11 mouse cellular contexts compared by ENCODE assay signal in the genomic region with DNA sequence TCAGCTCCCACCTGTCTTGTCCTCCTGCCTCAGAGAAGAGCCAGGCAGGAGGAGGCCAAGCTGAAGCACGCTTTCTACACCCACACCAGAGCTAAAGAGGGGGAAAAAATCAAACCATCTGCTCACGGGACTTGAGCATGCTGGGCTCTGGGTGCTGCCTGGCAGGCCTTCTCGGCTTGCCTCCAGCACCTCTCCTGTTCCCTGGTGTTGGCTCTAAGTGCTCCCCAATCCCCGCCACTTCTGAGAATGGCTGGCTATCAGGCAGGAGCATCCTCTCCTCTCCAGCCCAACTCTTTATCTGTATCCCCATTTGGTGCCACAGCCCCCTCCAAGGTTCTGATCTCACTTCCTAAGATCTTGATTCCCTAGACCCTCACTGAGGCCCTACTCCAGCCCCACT. TPM values are rescaled to one million over a fixed set of nuclear protein-coding genes. Genes with fewer than 3 reads are reported as not detected.
DNase-seq lines count a peak whose midpoint lies in the region; ATAC-seq and TF ChIP-seq lines count a peak whose summit lies in the region.
"Had no signal": no experiment of that assay in that cellular context is flagged by ENCODE, and none has a peak within 500 bp of the region (broad histone marks: within the 10 kb centered on the region; RNA-seq: fewer than 3 reads in every experiment).

No protein-coding gene starts in this region.

- H3K36me3 ChIP-seq in midbrain, embryonic 13.5 days = no peaks in the 10 kb centered on the region
- no peaks in the 10 kb centered on the region for H3K36me3 ChIP-seq in midbrain, embryonic 10.5 days
- H3K36me3 ChIP-seq: embryonic facial prominence, embryonic 15.5 days; heart, embryonic 13.5 days had no signal

- ATAC-seq in midbrain, embryonic 13.5 days = no peak
- no peak for ATAC-seq in inflammation-experienced regulatory T-cells, adult 6 months
- ATAC-seq: intestine, postnatal 0 days had no signal

- H3K9me3 ChIP-seq in midbrain, embryonic 13.5 days = no peaks in the 10 kb centered on the region
- no peaks in the 10 kb centered on the region for H3K9me3 ChIP-seq in midbrain, embryonic 10.5 days (replicated peaks)
- H3K9me3 ChIP-seq: embryonic facial prominence, embryonic 15.5 days; heart, embryonic 13.5 days had no signal

- WGBS in midbrain, embryonic 13.5 days = 91% methylated on average over 4 of the region's 4 CpGs
- 83% methylated on average over 4 of the region's 4 CpGs for WGBS in midbrain, embryonic 10.5 days

- peaks cover 38% of the 10 kb centered on the region for H3K4me1 ChIP-seq in midbrain, embryonic 13.5 days (replicated peaks)
- peaks cover 36% of the 10 kb centered on the region for H3K4me1 ChIP-seq in midbrain, embryonic 10.5 days
- H3K4me1 ChIP-seq in cortical plate, adult 2 months (ENCODE audit: control insufficient read depth, insufficient read depth, low read length) = peaks cover 23% of the 10 kb centered on the region

- TF ChIP-seq CTCF in cortical plate, adult 2 months (IDR thresholded peaks at IDR 0.05; ENCODE audit: extremely low read depth, insufficient read depth, low read length) = no peak

- no peak overlapping the region for H3K4me2 ChIP-seq in midbrain, embryonic 13.5 days (replicated peaks)
- H3K4me2 ChIP-seq: embryonic facial prominence, embryonic 15.5 days; heart, embryonic 13.5 days had no signal

- DNase-seq in midbrain, embryonic 10.5 days (ENCODE audit: low spot score) = no peak
- peak; percentile 68 to 86 for DNase-seq in left cerebral cortex, postnatal 14 days (ENCODE audit: low spot score in 2 of 2)
- DNase-seq in telencephalon, adult 2 months (ENCODE audit: low read depth, low spot score) = peak; percentile 89
- no peak for DNase-seq in testis, postnatal 14 days (ENCODE audit: low spot score)
- DNase-seq: lung, adult 18-20 months had no signal

- H3K4me3 ChIP-seq in midbrain, embryonic 13.5 days (replicated peaks) = no peak overlapping the region
- H3K4me3 ChIP-seq in midbrain, embryonic 10.5 days = no peak overlapping the region
- H3K4me3 ChIP-seq in cortical plate, adult 2 months (ENCODE audit: insufficient read depth, low read length) = no peak overlapping the region
- H3K4me3 ChIP-seq: embryonic facial prominence, embryonic 15.5 days; heart, embryonic 13.5 days had no signal

- no peak overlapping the region for H3K27ac ChIP-seq in midbrain, embryonic 13.5 days
- H3K27ac ChIP-seq in midbrain, embryonic 10.5 days (replicated peaks) = no peak overlapping the region
- H3K27ac ChIP-seq in cortical plate, adult 2 months (ENCODE audit: insufficient read depth, low read length) = no peak overlapping the region
- H3K27ac ChIP-seq: embryonic facial prominence, embryonic 15.5 days; heart, embryonic 13.5 days had no signal

- H3K9ac ChIP-seq in midbrain, embryonic 13.5 days (replicated peaks) = 0 out of 2 replicates have a peak overlapping the region, but pooled peaks have one; percentile 24
- H3K9ac ChIP-seq: embryonic facial prominence, embryonic 15.5 days; heart, embryonic 13.5 days had no signal

- no peaks in the 10 kb centered on the region for H3K27me3 ChIP-seq in midbrain, embryonic 13.5 days
- no peaks in the 10 kb centered on the region for H3K27me3 ChIP-seq in midbrain, embryonic 10.5 days (ENCODE audit: low read depth, poor library complexity, severe bottlenecking)
- H3K27me3 ChIP-seq: embryonic facial prominence, embryonic 15.5 days; heart, embryonic 13.5 days had no signal

- peak; percentile 34; the same call in 1 of the 2 replicates for TF ChIP-seq POLR2A in cortical plate, adult 2 months (IDR thresholded peaks at IDR 0.05; ENCODE audit: extremely low read depth, insufficient read depth, low read length)

- intact Hi-C loops in left cerebral cortex, postnatal 14 days (cut with DNase I) = no loop called here

RNA-seq across cellular contexts. Expression of a gene that starts 6.1 kb away (rescaled TPM):
- 19.2 and 20.4 TPM in 2 replicates for polyA plus RNA-seq in midbrain, embryonic 13.5 days (2015; fragmentation: Nextera tagmentation; extraction: Ambion mirVana)
- 5.3 and 12.5 TPM in 2 replicates for polyA plus RNA-seq in midbrain, embryonic 10.5 days (2016; fragmentation: Nextera tagmentation; extraction: Ambion mirVana)
- polyA plus RNA-seq in cortical plate, adult 2 months (2012; rRNA removed) = 62.7 and 72.7 TPM in 2 replicates
- total RNA-seq in left cerebral cortex, postnatal 14 days (2021) = 10 to 100 TPM; 71.1 to 72.5 TPM
- 1 to 10 TPM in 2 of 3 experiments, under 1 TPM in 1; 0.66 to 1.4 (median 1.0) TPM for polyA plus RNA-seq in inflammation-experienced regulatory T-cells, adult 6 months (2017; shearing (Covaris generic))

RNA-seq across cellular contexts. Expression of a gene that starts 10.1 kb away (rescaled TPM):
- 3.3 and 4.6 TPM in 2 replicates for polyA plus RNA-seq in midbrain, embryonic 13.5 days (2015; fragmentation: Nextera tagmentation; extraction: Ambion mirVana)
- 3.8 and 4.4 TPM in 2 replicates for polyA plus RNA-seq in midbrain, embryonic 10.5 days (2016; fragmentation: Nextera tagmentation; extraction: Ambion mirVana)
- polyA plus RNA-seq in cortical plate, adult 2 months (2012; rRNA removed) = 5.5 and 6.8 TPM in 2 replicates
- 10 to 100 TPM; 11.0 to 12.6 TPM for total RNA-seq in left cerebral cortex, postnatal 14 days (2021)
- polyA plus RNA-seq in inflammation-experienced regulatory T-cells, adult 6 months (2017; shearing (Covaris generic)) = not detected

RNA-seq across cellular contexts. Expression of a gene that starts 21.4 kb away (rescaled TPM):
- polyA plus RNA-seq in midbrain, embryonic 13.5 days (2015; fragmentation: Nextera tagmentation; extraction: Ambion mirVana) = 13.9 and 14.4 TPM in 2 replicates
- 22.4 and 22.9 TPM in 2 replicates for polyA plus RNA-seq in midbrain, embryonic 10.5 days (2016; fragmentation: Nextera tagmentation; extraction: Ambion mirVana)
- polyA plus RNA-seq in cortical plate, adult 2 months (2012; rRNA removed) = 17.0 and 19.0 TPM in 2 replicates
- 10 to 100 TPM in 1 of 2 experiments, 1 to 10 TPM in 1; 8.7 to 10.1 TPM for total RNA-seq in left cerebral cortex, postnatal 14 days (2021)
- polyA plus RNA-seq in inflammation-experienced regulatory T-cells, adult 6 months (2017; shearing (Covaris generic)) = 1 to 10 TPM; 7.2 to 9.5 (median 9.1) TPM

RNA-seq across cellular contexts. Expression of a gene that starts 29.8 kb away (rescaled TPM):
- 843 and 851 TPM in 2 replicates for polyA plus RNA-seq in midbrain, embryonic 13.5 days (2015; fragmentation: Nextera tagmentation; extraction: Ambion mirVana)
- 467 and 491 TPM in 2 replicates for polyA plus RNA-seq in midbrain, embryonic 10.5 days (2016; fragmentation: Nextera tagmentation; extraction: Ambion mirVana)
- 2,699 and 2,818 TPM in 2 replicates for polyA plus RNA-seq in cortical plate, adult 2 months (2012; rRNA removed)
- total RNA-seq in left cerebral cortex, postnatal 14 days (2021) = 1,000 to 10,000 TPM; 1,506 to 1,590 TPM
- 100 to 1,000 TPM; 164 to 208 (median 177) TPM for polyA plus RNA-seq in inflammation-experienced regulatory T-cells, adult 6 months (2017; shearing (Covaris generic))

RNA-seq across cellular contexts. Expression of a gene that starts 35.7 kb away (rescaled TPM):
- polyA plus RNA-seq in midbrain, embryonic 13.5 days (2015; fragmentation: Nextera tagmentation; extraction: Ambion mirVana) = 32.9 and 35.6 TPM in 2 replicates
- polyA plus RNA-seq in midbrain, embryonic 10.5 days (2016; fragmentation: Nextera tagmentation; extraction: Ambion mirVana) = 42.4 and 44.8 TPM in 2 replicates
- polyA plus RNA-seq in cortical plate, adult 2 months (2012; rRNA removed) = 33.6 and 36.5 TPM in 2 replicates
- total RNA-seq in left cerebral cortex, postnatal 14 days (2021) = 10 to 100 TPM; 32.4 to 36.1 TPM
- polyA plus RNA-seq in inflammation-experienced regulatory T-cells, adult 6 months (2017; shearing (Covaris generic)) = 10 to 100 TPM; 21.6 to 30.0 (median 29.7) TPM

Comparison
In these comparisons a context has a peak if more than half of its experiments do, and no peak if none do; other contexts are left out.
1. DNase-seq: peak in left cerebral cortex, postnatal 14 days (2 of 2) and telencephalon, adult 2 months (single experiment); none in midbrain, embryonic 10.5 days (single experiment) and testis, postnatal 14 days (single experiment).